Mouse (Mus musculus): ENCODE results near the gene Btf3. TPM values are rescaled to one million over a fixed set of nuclear protein-coding genes. Genes with fewer than 3 reads are reported as not detected.

Gene Btf3
- polyA plus RNA-seq, 1 experiment from 2014 or later = 669 TPM

DNA sequence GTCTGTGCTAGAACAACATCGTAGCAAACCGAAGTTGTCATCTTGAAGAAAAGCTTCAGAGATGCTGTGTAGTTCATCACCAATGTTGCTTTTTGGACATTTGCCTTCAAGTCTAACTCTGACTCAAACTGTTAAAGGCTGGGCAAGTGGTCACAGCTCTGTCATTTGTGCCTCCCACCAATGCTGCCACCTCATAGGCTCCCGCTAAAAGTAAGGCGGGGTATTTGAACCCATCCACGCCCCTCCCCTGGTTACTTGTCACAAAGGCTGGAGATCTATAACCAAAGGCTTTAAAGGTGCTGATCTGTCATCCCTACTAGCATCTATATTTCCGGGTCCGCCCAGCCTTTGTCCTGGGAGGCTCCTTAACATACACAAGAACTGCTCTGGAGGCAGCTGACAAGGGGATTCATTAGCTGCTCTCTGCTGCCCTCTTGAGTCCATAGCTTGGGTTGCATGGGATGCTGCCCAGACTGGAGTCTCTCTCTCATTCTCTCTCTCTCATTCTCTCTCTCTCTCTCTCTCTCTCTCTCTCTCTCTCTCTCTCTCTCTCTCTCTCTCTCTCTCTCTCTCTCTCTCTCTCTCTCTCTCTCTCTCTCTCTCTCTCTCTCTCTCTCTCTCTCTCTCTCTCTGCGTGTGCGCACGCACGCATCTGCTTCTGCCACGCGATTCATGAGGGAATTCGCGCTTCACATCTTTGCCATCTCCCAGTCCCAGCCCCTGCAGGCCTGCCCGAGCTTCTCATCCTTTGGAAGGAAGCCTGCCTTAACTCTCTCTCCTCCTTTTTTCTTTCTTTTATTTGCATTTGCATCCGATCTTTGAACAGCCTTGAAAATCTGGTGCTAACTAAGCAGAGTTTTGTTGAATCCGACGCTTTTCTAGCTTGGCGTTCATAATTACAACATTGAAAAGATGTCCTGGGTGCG lies 17.7 kb downstream of the Btf3 start:
- no peaks in the 10 kb centered on the region for H3K4me1 ChIP-seq
- H3K9me3 ChIP-seq = no peaks in the 10 kb centered on the region
- 49% methylated on average over 21 of the region's 21 CpGs for WGBS
- no peak overlapping the region for H3K4me3 ChIP-seq
- no peak overlapping the region for H3K9ac ChIP-seq
- no peaks in the 10 kb centered on the region for H3K36me3 ChIP-seq
- H3K27ac ChIP-seq = no peak overlapping the region
- peak overlapping the region; percentile 41 for H3K4me2 ChIP-seq (replicated peaks)
- peak; percentile 71 for ATAC-seq (ENCODE audit: low FRiP score, low read depth)
- no peaks in the 10 kb centered on the region for H3K27me3 ChIP-seq (replicated peaks)

DNA sequence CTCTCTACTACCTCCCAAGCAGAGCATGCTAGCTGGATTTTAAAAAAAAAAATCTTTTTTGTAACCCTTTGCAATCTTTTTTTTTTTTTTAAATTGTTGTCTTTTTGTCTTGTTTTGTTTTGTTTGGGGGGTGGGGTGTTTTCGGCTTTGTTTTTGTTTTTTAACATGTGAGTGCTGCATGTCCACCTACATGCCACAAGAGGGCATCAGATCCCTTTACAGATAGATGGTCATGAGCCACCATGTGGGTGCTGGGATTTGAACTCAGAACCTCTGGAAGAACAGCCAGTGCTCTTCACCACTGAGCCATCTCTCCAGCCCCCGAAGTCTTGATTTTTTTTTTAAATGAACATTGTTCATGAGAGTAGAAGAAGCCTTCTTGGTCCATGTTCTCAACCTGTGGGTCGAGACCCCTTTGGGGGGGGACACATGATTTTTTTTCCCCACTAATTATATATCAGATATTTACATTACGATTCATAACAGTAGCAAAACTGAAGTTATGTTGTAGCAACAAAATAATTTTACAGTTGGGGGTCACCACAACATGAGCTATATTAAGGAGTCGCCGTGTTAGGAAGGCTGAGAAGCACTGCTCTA lies 18.8 kb downstream of the Btf3 start:
- no peaks in the 10 kb centered on the region for H3K4me1 ChIP-seq
- no peak overlapping the region for H3K4me2 ChIP-seq (replicated peaks)
- H3K36me3 ChIP-seq = no peaks in the 10 kb centered on the region
- no peak for ATAC-seq (ENCODE audit: low FRiP score, low read depth)
- H3K9me3 ChIP-seq = no peaks in the 10 kb centered on the region
- no peak overlapping the region for H3K9ac ChIP-seq
- H3K4me3 ChIP-seq = no peak overlapping the region
- WGBS = 92% methylated on average over 6 of the region's 6 CpGs
- no peak overlapping the region for H3K27ac ChIP-seq
- no peaks in the 10 kb centered on the region for H3K27me3 ChIP-seq (replicated peaks)

DNA sequence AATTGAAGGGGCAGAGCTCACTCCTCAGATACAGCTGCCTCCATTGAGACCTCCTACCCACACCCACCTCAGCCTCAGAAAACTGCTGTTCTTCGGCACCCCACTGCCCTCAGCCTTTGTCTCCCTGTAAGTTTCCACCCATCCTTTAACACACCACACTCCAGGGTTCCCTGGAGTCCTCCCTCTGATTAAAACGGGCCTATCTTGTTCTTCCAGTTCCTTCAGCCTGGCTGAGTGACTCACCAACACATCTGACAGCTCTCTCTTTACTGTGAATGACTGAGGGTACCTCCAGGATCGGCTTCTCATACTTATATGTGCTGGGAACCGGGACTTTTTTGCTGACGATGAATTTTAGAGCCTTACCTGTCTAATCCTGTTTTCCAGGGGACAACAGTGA lies 20.7 kb downstream of the Btf3 start:
- Histone ChIP-seq H3K9ac (no peak overlapping the region), H3K9me3 (no peaks in the 10 kb centered on the region), H3K4me2 (replicated peaks) (no peak overlapping the region), H3K36me3 (no peaks in the 10 kb centered on the region), H3K4me3 (no peak overlapping the region), H3K27me3 (replicated peaks) (no peaks in the 10 kb centered on the region), H3K4me1 (no peaks in the 10 kb centered on the region), H3K27ac (no peak overlapping the region)
- 50% methylated on average over 5 of the region's 5 CpGs for WGBS
- no peak for ATAC-seq (ENCODE audit: low FRiP score, low read depth)

DNA sequence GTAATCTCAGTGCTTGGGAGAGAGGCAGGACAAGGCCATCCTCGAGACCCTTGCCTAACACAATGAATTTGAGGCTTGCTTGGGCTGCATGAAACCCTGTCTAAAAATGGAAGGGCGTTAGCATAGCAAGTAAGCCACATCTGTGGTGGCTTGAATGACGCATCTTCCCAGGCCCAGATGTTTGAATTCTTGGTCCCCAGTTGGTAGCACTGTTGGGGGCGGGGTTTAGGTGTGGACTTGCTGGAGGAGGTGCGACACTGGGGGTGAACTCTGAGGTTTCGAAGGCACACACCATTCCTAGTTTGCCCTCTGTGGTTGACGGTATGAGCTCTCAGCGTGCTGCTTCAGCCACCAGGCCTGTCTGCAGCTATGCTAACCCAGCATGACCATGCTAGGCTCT lies 25.1 kb downstream of the Btf3 start:
- no peaks in the 10 kb centered on the region for H3K4me1 ChIP-seq
- H3K9ac ChIP-seq = no peak overlapping the region
- H3K27me3 ChIP-seq (replicated peaks) = no peaks in the 10 kb centered on the region
- H3K9me3 ChIP-seq = no peaks in the 10 kb centered on the region
- H3K4me3 ChIP-seq = no peak overlapping the region
- H3K4me2 ChIP-seq (replicated peaks) = no peak overlapping the region
- no peak overlapping the region for H3K27ac ChIP-seq
- 82% methylated on average over 8 of the region's 8 CpGs for WGBS
- H3K36me3 ChIP-seq = no peaks in the 10 kb centered on the region
- no peak for ATAC-seq (ENCODE audit: low FRiP score, low read depth)

DNA sequence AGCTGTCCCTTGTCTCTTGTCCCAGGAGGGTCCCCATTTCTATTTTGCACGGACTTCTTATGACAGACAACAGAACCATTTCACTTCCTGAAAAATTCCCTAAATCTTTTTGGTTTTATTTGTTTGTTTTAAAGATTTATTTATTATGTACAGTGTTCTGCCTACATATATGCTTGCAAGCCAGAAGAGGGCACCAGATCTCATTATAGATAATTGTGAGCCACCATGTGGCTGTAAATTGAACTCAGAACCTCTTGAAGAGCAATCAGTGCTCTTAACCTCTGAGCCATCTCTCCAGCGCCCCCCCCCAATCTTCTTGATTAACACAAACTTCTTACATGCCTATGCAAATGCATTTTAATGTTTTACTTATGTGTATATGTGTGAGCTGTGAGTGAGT lies 26.1 kb downstream of the Btf3 start:
- no peak for ATAC-seq (ENCODE audit: low FRiP score, low read depth)
- Histone ChIP-seq H3K4me2 (replicated peaks) (no peak overlapping the region), H3K9ac (no peak overlapping the region), H3K27me3 (replicated peaks) (no peaks in the 10 kb centered on the region), H3K4me1 (no peaks in the 10 kb centered on the region), H3K9me3 (no peaks in the 10 kb centered on the region), H3K4me3 (no peak overlapping the region), H3K27ac (no peak overlapping the region), H3K36me3 (no peaks in the 10 kb centered on the region)
- 45% methylated on average over 2 of the region's 2 CpGs for WGBS

GRCm38 (mm10) chr13:98280990-98281650 lies 35.7 kb downstream of the Btf3 start:
- H3K9me3 ChIP-seq = no peaks in the 10 kb centered on the region
- no peak overlapping the region for H3K4me3 ChIP-seq
- no peak overlapping the region for H3K27ac ChIP-seq
- no peak overlapping the region for H3K9ac ChIP-seq
- no peaks in the 10 kb centered on the region for H3K27me3 ChIP-seq (replicated peaks)
- 83% methylated on average over 12 of the region's 12 CpGs for WGBS
- no peaks in the 10 kb centered on the region for H3K4me1 ChIP-seq
- H3K36me3 ChIP-seq = no peaks in the 10 kb centered on the region
- ATAC-seq (ENCODE audit: low FRiP score, low read depth) = no peak
- no peak overlapping the region for H3K4me2 ChIP-seq (replicated peaks)

GRCm38 (mm10) chr13:98279686-98280085 lies 37.1 kb downstream of the Btf3 start, which contains the start of gene Gm21976:
Gene Gm21976, plus strand, starts transcription at chr13:98279887.
- WGBS = 91% methylated on average over 5 of the region's 5 CpGs

GRCm38 (mm10) chr13:98277501-98277900 lies 39.3 kb downstream of the Btf3 start:
- H3K4me3 ChIP-seq = no peak overlapping the region
- no peaks in the 10 kb centered on the region for H3K27me3 ChIP-seq (replicated peaks)
- no peak overlapping the region for H3K4me2 ChIP-seq (replicated peaks)
- no peaks in the 10 kb centered on the region for H3K4me1 ChIP-seq
- peaks cover 23% of the 10 kb centered on the region for H3K36me3 ChIP-seq
- no peak overlapping the region for H3K9ac ChIP-seq
- 92% methylated on average over 2 of the region's 2 CpGs for WGBS
- no peaks in the 10 kb centered on the region for H3K9me3 ChIP-seq
- H3K27ac ChIP-seq = no peak overlapping the region
- ATAC-seq (ENCODE audit: low FRiP score, low read depth) = no peak

More at GRCm38 (mm10) chr13:98279686-98280085, 37.1 kb downstream of the Btf3 start, which contains the start of gene Gm21976:
- Histone ChIP-seq H3K27me3 (replicated peaks) (no peaks in the 10 kb centered on the region), H3K4me2 (replicated peaks) (no peak within 1 kb of the TSS), H3K4me1 (no peaks in the 10 kb centered on the region), H3K9ac (no peak within 1 kb of the TSS), H3K4me3 (no peak within 1 kb of the TSS), H3K27ac (no peak within 1 kb of the TSS), H3K9me3 (no peaks in the 10 kb centered on the region), H3K36me3 (peaks cover 6% of the 10 kb centered on the region; the same call in 1 of the 2 replicates)
- ATAC-seq (ENCODE audit: low FRiP score, low read depth) = no peak

GRCm38 (mm10) chr13:98276253-98276652 lies 40.6 kb downstream of the Btf3 start:
- ATAC-seq (ENCODE audit: low FRiP score, low read depth) = no peak
- Histone ChIP-seq H3K27ac (no peak overlapping the region), H3K9me3 (no peaks in the 10 kb centered on the region), H3K4me1 (no peaks in the 10 kb centered on the region), H3K4me3 (no peak overlapping the region), H3K9ac (no peak overlapping the region), H3K36me3 (peaks cover 34% of the 10 kb centered on the region), H3K27me3 (replicated peaks) (no peaks in the 10 kb centered on the region), H3K4me2 (replicated peaks) (no peak overlapping the region)
- 92% methylated on average over 7 of the region's 7 CpGs for WGBS

GRCm38 (mm10) chr13:98275646-98276045 lies 41.2 kb downstream of the Btf3 start:
- Histone ChIP-seq H3K9me3 (no peaks in the 10 kb centered on the region), H3K27ac (no peak overlapping the region), H3K4me1 (no peaks in the 10 kb centered on the region), H3K4me3 (no peak overlapping the region), H3K9ac (no peak overlapping the region), H3K4me2 (replicated peaks) (no peak overlapping the region), H3K27me3 (replicated peaks) (no peaks in the 10 kb centered on the region), H3K36me3 (peaks cover 37% of the 10 kb centered on the region)
- 85% methylated on average over 4 of the region's 4 CpGs for WGBS
- ATAC-seq (ENCODE audit: low FRiP score, low read depth) = no peak

GRCm38 (mm10) chr13:98274023-98274422 lies 42.8 kb downstream of the Btf3 start:
- peaks cover 44% of the 10 kb centered on the region for H3K36me3 ChIP-seq

GRCm38 (mm10) chr13:98264111-98264510 lies 52.7 kb downstream of the Btf3 start:
- no peak for ATAC-seq (ENCODE audit: low FRiP score, low read depth)
- Histone ChIP-seq H3K27me3 (replicated peaks) (no peaks in the 10 kb centered on the region), H3K4me2 (replicated peaks) (peak overlapping the region; percentile 78), H3K4me1 (peaks cover 20% of the 10 kb centered on the region), H3K36me3 (peaks cover 21% of the 10 kb centered on the region), H3K27ac (no peak overlapping the region), H3K9ac (peak overlapping the region; percentile 79), H3K4me3 (peak overlapping the region; percentile 80), H3K9me3 (no peaks in the 10 kb centered on the region)
- 31% methylated on average over 5 of the region's 5 CpGs for WGBS

More at GRCm38 (mm10) chr13:98274023-98274422, 42.8 kb downstream of the Btf3 start:
- no peaks in the 10 kb centered on the region for H3K9me3 ChIP-seq
- H3K4me2 ChIP-seq (replicated peaks) = no peak overlapping the region
- no peak overlapping the region for H3K9ac ChIP-seq
- H3K27ac ChIP-seq = no peak overlapping the region
- H3K27me3 ChIP-seq (replicated peaks) = no peaks in the 10 kb centered on the region
- no peak overlapping the region for H3K4me3 ChIP-seq
- 90% methylated on average over 9 of the region's 9 CpGs for WGBS
- H3K4me1 ChIP-seq = no peaks in the 10 kb centered on the region
- ATAC-seq (ENCODE audit: low FRiP score, low read depth) = no peak

All from neural tube, embryonic 12.5 days (tissue).